Mouse (Mus musculus): ENCODE data around the gene Pnpla5. TPM values are rescaled to one million over a fixed set of nuclear protein-coding genes. Genes with fewer than 3 reads are reported as not detected.

Gene Pnpla5
- polyA plus RNA-seq, 1 experiment from 2014 or later: not detected

- Histone ChIP-seq H3K27ac (ENCODE audit: low read depth, low read length) (no peak overlapping the region), H3K27me3 (replicated peaks; ENCODE audit: control insufficient read depth, insufficient read depth, low read length) (no peaks in the 10 kb centered on the region), H3K4me2 (ENCODE audit: low read length) (no peak overlapping the region), H3K9me3 (replicated peaks; ENCODE audit: control insufficient read depth, low read length) (no peaks in the 10 kb centered on the region), H3K4me1 (ENCODE audit: control insufficient read depth, insufficient read depth, low read length) (no peaks in the 10 kb centered on the region), H3K9ac (ENCODE audit: low read length) (no peak overlapping the region), H3K4me3 (ENCODE audit: low read depth, low read length) (no peak overlapping the region), H3K36me3 (ENCODE audit: control insufficient read depth, insufficient read depth, low read length) (no peaks in the 10 kb centered on the region)
- ATAC-seq: no peak
- WGBS: 76% methylated on average over 4 of the region's 4 CpGs
- no peak for DNase-seq (ENCODE audit: low spot score)
Measured at GRCm38 (mm10) chr15:84126447-84126846, 3.5 kb upstream of the Pnpla5 start.

- no peak overlapping the region for H3K9ac ChIP-seq (ENCODE audit: low read length)
- H3K4me3 ChIP-seq (ENCODE audit: low read depth, low read length): no peak overlapping the region
- H3K4me2 ChIP-seq (ENCODE audit: low read length): no peak overlapping the region
- H3K9me3 ChIP-seq (replicated peaks; ENCODE audit: control insufficient read depth, low read length): no peaks in the 10 kb centered on the region
- H3K4me1 ChIP-seq (ENCODE audit: control insufficient read depth, insufficient read depth, low read length): no peaks in the 10 kb centered on the region
- ATAC-seq (no peak), DNase-seq (ENCODE audit: low spot score) (no peak)
- H3K27ac ChIP-seq (ENCODE audit: low read depth, low read length): no peak overlapping the region
- 71% methylated on average over 7 of the region's 7 CpGs for WGBS
- no peaks in the 10 kb centered on the region for H3K36me3 ChIP-seq (ENCODE audit: control insufficient read depth, insufficient read depth, low read length)
- H3K27me3 ChIP-seq (replicated peaks; ENCODE audit: control insufficient read depth, insufficient read depth, low read length): no peaks in the 10 kb centered on the region
Measured at GRCm38 (mm10) chr15:84124086-84124485, 1.1 kb upstream of the Pnpla5 start.

GRCm38 (mm10) chr15:84121036-84121435, 1.9 kb downstream of the Pnpla5 start:
- no peak for ATAC-seq
- WGBS: 80% methylated on average over 7 of the region's 7 CpGs
- no peak overlapping the region for H3K4me3 ChIP-seq (ENCODE audit: low read depth, low read length)

GRCm38 (mm10) chr15:84120612-84121011, 2.4 kb downstream of the Pnpla5 start:
- peak; percentile 41 for DNase-seq (ENCODE audit: low spot score)
- Histone ChIP-seq H3K27ac (ENCODE audit: low read depth, low read length) (no peak overlapping the region), H3K9me3 (replicated peaks; ENCODE audit: control insufficient read depth, low read length) (no peaks in the 10 kb centered on the region), H3K36me3 (ENCODE audit: control insufficient read depth, insufficient read depth, low read length) (no peaks in the 10 kb centered on the region), H3K4me2 (ENCODE audit: low read length) (no peak overlapping the region), H3K9ac (ENCODE audit: low read length) (no peak overlapping the region), H3K27me3 (replicated peaks; ENCODE audit: control insufficient read depth, insufficient read depth, low read length) (no peaks in the 10 kb centered on the region), H3K4me3 (ENCODE audit: low read depth, low read length) (no peak overlapping the region), H3K4me1 (ENCODE audit: control insufficient read depth, insufficient read depth, low read length) (no peaks in the 10 kb centered on the region)
- 16% methylated on average over 6 of the region's 6 CpGs for WGBS
- ATAC-seq: no peak

More at GRCm38 (mm10) chr15:84121036-84121435, 1.9 kb downstream of the Pnpla5 start:
- no peak overlapping the region for H3K9ac ChIP-seq (ENCODE audit: low read length)
- no peaks in the 10 kb centered on the region for H3K9me3 ChIP-seq (replicated peaks; ENCODE audit: control insufficient read depth, low read length)
- no peak for DNase-seq (ENCODE audit: low spot score)
- no peak overlapping the region for H3K27ac ChIP-seq (ENCODE audit: low read depth, low read length)
- H3K4me1 ChIP-seq (ENCODE audit: control insufficient read depth, insufficient read depth, low read length): no peaks in the 10 kb centered on the region
- H3K4me2 ChIP-seq (ENCODE audit: low read length): no peak overlapping the region
- no peaks in the 10 kb centered on the region for H3K27me3 ChIP-seq (replicated peaks; ENCODE audit: control insufficient read depth, insufficient read depth, low read length)
- H3K36me3 ChIP-seq (ENCODE audit: control insufficient read depth, insufficient read depth, low read length): no peaks in the 10 kb centered on the region

- Histone ChIP-seq H3K27ac (ENCODE audit: low read depth, low read length) (no peak overlapping the region), H3K36me3 (ENCODE audit: control insufficient read depth, insufficient read depth, low read length) (no peaks in the 10 kb centered on the region), H3K4me1 (ENCODE audit: control insufficient read depth, insufficient read depth, low read length) (no peaks in the 10 kb centered on the region), H3K27me3 (replicated peaks; ENCODE audit: control insufficient read depth, insufficient read depth, low read length) (no peaks in the 10 kb centered on the region), H3K9me3 (replicated peaks; ENCODE audit: control insufficient read depth, low read length) (no peaks in the 10 kb centered on the region), H3K9ac (ENCODE audit: low read length) (no peak overlapping the region), H3K4me3 (ENCODE audit: low read depth, low read length) (no peak overlapping the region), H3K4me2 (ENCODE audit: low read length) (no peak overlapping the region)
- DNase-seq (ENCODE audit: low spot score): no peak
- 85% methylated on average over 1 of the region's 1 CpGs for WGBS
- no peak for ATAC-seq
Measured at GRCm38 (mm10) chr15:84116466-84116865, 6.5 kb downstream of the Pnpla5 start.

- H3K4me3 ChIP-seq (ENCODE audit: low read depth, low read length): no peak overlapping the region
- no peaks in the 10 kb centered on the region for H3K36me3 ChIP-seq (ENCODE audit: control insufficient read depth, insufficient read depth, low read length)
- no peaks in the 10 kb centered on the region for H3K9me3 ChIP-seq (replicated peaks; ENCODE audit: control insufficient read depth, low read length)
- H3K27ac ChIP-seq (ENCODE audit: low read depth, low read length): no peak overlapping the region
- ATAC-seq (no peak), DNase-seq (ENCODE audit: low spot score) (peak; percentile 35)
- no peak overlapping the region for H3K9ac ChIP-seq (ENCODE audit: low read length)
- WGBS: 59% methylated on average over 5 of the region's 5 CpGs
- H3K4me2 ChIP-seq (ENCODE audit: low read length): no peak overlapping the region
- no peaks in the 10 kb centered on the region for H3K27me3 ChIP-seq (replicated peaks; ENCODE audit: control insufficient read depth, insufficient read depth, low read length)
- no peaks in the 10 kb centered on the region for H3K4me1 ChIP-seq (ENCODE audit: control insufficient read depth, insufficient read depth, low read length)
Measured at GRCm38 (mm10) chr15:84115727-84116126, 7.2 kb downstream of the Pnpla5 start.

GRCm38 (mm10) chr15:84113873-84114272, 9.1 kb downstream of the Pnpla5 start:
- Histone ChIP-seq H3K4me1 (ENCODE audit: control insufficient read depth, insufficient read depth, low read length) (no peaks in the 10 kb centered on the region), H3K36me3 (ENCODE audit: control insufficient read depth, insufficient read depth, low read length) (no peaks in the 10 kb centered on the region), H3K27me3 (replicated peaks; ENCODE audit: control insufficient read depth, insufficient read depth, low read length) (no peaks in the 10 kb centered on the region), H3K4me2 (ENCODE audit: low read length) (no peak overlapping the region), H3K9me3 (replicated peaks; ENCODE audit: control insufficient read depth, low read length) (no peaks in the 10 kb centered on the region), H3K4me3 (ENCODE audit: low read depth, low read length) (no peak overlapping the region), H3K9ac (ENCODE audit: low read length) (no peak overlapping the region), H3K27ac (ENCODE audit: low read depth, low read length) (no peak overlapping the region)
- no peak for ATAC-seq
- DNase-seq (ENCODE audit: low spot score): no peak
- WGBS: 78% methylated on average over 6 of the region's 6 CpGs

GRCm38 (mm10) chr15:84108899-84109298, 14.1 kb downstream of the Pnpla5 start:
- DNase-seq (ENCODE audit: low spot score): no peak
- no peaks in the 10 kb centered on the region for H3K9me3 ChIP-seq (replicated peaks; ENCODE audit: control insufficient read depth, low read length)
- H3K4me1 ChIP-seq (ENCODE audit: control insufficient read depth, insufficient read depth, low read length): peaks cover 6% of the 10 kb centered on the region
- ATAC-seq: no peak
- H3K36me3 ChIP-seq (ENCODE audit: control insufficient read depth, insufficient read depth, low read length): no peaks in the 10 kb centered on the region
- H3K27me3 ChIP-seq (replicated peaks; ENCODE audit: control insufficient read depth, insufficient read depth, low read length): peaks cover 9% of the 10 kb centered on the region
- peak overlapping the region; percentile 13; the same call in 1 of the 2 replicates for H3K9ac ChIP-seq (ENCODE audit: low read length)
- WGBS: 8% methylated on average over 13 of the region's 13 CpGs
- no peak overlapping the region for H3K4me2 ChIP-seq (ENCODE audit: low read length)
- no peak overlapping the region for H3K27ac ChIP-seq (ENCODE audit: low read depth, low read length)
- no peak overlapping the region for H3K4me3 ChIP-seq (ENCODE audit: low read depth, low read length)

- Histone ChIP-seq H3K9ac (ENCODE audit: low read length) (peak overlapping the region; percentile 73), H3K27ac (ENCODE audit: low read depth, low read length) (peak overlapping the region; percentile 58), H3K4me2 (ENCODE audit: low read length) (peak overlapping the region; percentile 75), H3K4me3 (ENCODE audit: low read depth, low read length) (peak overlapping the region; percentile 58), H3K9me3 (replicated peaks; ENCODE audit: control insufficient read depth, low read length) (no peaks in the 10 kb centered on the region), H3K27me3 (replicated peaks; ENCODE audit: control insufficient read depth, insufficient read depth, low read length) (peaks cover 9% of the 10 kb centered on the region), H3K36me3 (ENCODE audit: control insufficient read depth, insufficient read depth, low read length) (no peaks in the 10 kb centered on the region), H3K4me1 (ENCODE audit: control insufficient read depth, insufficient read depth, low read length) (peaks cover 6% of the 10 kb centered on the region)
- WGBS: 12% methylated on average over 12 of the region's 12 CpGs
- ATAC-seq: peak; percentile 47; the same call in 1 of the 2 replicates
- no peak for DNase-seq (ENCODE audit: low spot score)
Measured at GRCm38 (mm10) chr15:84105924-84106500, 17.0 kb downstream of the Pnpla5 start.

Data from forebrain, embryonic 14.5 days (tissue).